Mouse (Mus musculus) liver, embryonic 11.5 days (tissue): ENCODE results near the gene Dnajc4. TPM values are rescaled to one million over a fixed set of nuclear protein-coding genes. Genes with fewer than 3 reads are reported as not detected.

Source experiments
- polyA plus RNA-seq: library from polyadenylated mRNA; unstranded; fragments of >200 nt; fragmentation: Nextera tagmentation; extraction: Ambion mirVana; gene quantifications from 2 replicates; pipeline ENCODE4 v1.2.1, GENCODE M21; 2014

The Dnajc4 gene
- polyA plus RNA-seq, 1 experiment from 2014 or later: 14.7 TPM

Other genes starting within 250 kb of the Dnajc4 start
- 11.5 and 12.6 TPM in 2 replicates for gene Rps6ka4, start 151.9 kb downstream of the Dnajc4 start, polyA plus RNA-seq
- gene Ccdc88b, start 134.4 kb downstream of the Dnajc4 start, polyA plus RNA-seq: 2.8 and 4.4 TPM in 2 replicates
- gene Trmt112, start 82.9 kb downstream of the Dnajc4 start, polyA plus RNA-seq: 167 and 169 TPM in 2 replicates
- 106 and 117 TPM in 2 replicates for gene Prdx5, start 82.5 kb downstream of the Dnajc4 start, polyA plus RNA-seq
- gene Esrra, start 70.8 kb downstream of the Dnajc4 start, polyA plus RNA-seq: 4.1 and 5.9 TPM in 2 replicates
- 0.49 and 0.91 TPM in 2 replicates for gene Catsperz, start 67.2 kb downstream of the Dnajc4 start, polyA plus RNA-seq
- 0.18 and 0.38 TPM in 2 replicates for gene Kcnk4, start 58.1 kb downstream of the Dnajc4 start, polyA plus RNA-seq
- gene Bad, start 50.7 kb downstream of the Dnajc4 start, polyA plus RNA-seq: 51.9 and 54.7 TPM in 2 replicates
- gene Gpr137, start 50.1 kb downstream of the Dnajc4 start, polyA plus RNA-seq: 18.2 and 18.9 TPM in 2 replicates
- gene Ppp1r14b, start 17.6 kb downstream of the Dnajc4 start, polyA plus RNA-seq: 189 and 221 TPM in 2 replicates
- 20.6 and 23.4 TPM in 2 replicates for gene Plcb3, start 16.1 kb downstream of the Dnajc4 start, polyA plus RNA-seq
- gene Fkbp2, start 12.1 kb downstream of the Dnajc4 start, polyA plus RNA-seq: 111 and 124 TPM in 2 replicates
- gene Vegfb, start 4.9 kb downstream of the Dnajc4 start, polyA plus RNA-seq: 24.3 and 28.8 TPM in 2 replicates
- 15.9 and 16.9 TPM in 2 replicates for gene Nudt22, start 3.5 kb upstream of the Dnajc4 start, polyA plus RNA-seq
- 3.9 and 4.9 TPM in 2 replicates for gene Trpt1, start 3.6 kb upstream of the Dnajc4 start, polyA plus RNA-seq
- gene Fermt3, start 26.9 kb upstream of the Dnajc4 start, polyA plus RNA-seq: 155 and 170 TPM in 2 replicates
- gene Stip1, start 47.4 kb upstream of the Dnajc4 start, polyA plus RNA-seq: 356 and 387 TPM in 2 replicates
- 5.9 and 6.7 TPM in 2 replicates for gene Macrod1, start 64.2 kb upstream of the Dnajc4 start, polyA plus RNA-seq
- 0.60 and 0.64 TPM in 2 replicates for gene Flrt1, start 113.2 kb upstream of the Dnajc4 start, polyA plus RNA-seq
- gene Otub1, start 213.7 kb upstream of the Dnajc4 start, polyA plus RNA-seq: 139 and 140 TPM in 2 replicates
- gene Cox8a, start 225.0 kb upstream of the Dnajc4 start, polyA plus RNA-seq: 1,017 and 1,108 TPM in 2 replicates
- gene Naa40, start 248.6 kb upstream of the Dnajc4 start, polyA plus RNA-seq: 70.7 and 76.0 TPM in 2 replicates